Mouse (Mus musculus): ENCODE data around the gene Vsx1. TPM values are rescaled to one million over a fixed set of nuclear protein-coding genes. Genes with fewer than 3 reads are reported as not detected.

Vsx1 gene
- polyA plus RNA-seq, 1 experiment from 2014 or later: not detected

- Histone ChIP-seq H3K27me3 (ENCODE audit: control insufficient read depth, insufficient read depth, low read depth, low read length) (peaks cover 37% of the 10 kb centered on the region), H3K4me2 (ENCODE audit: low read depth, low read length) (no peak overlapping the region), H3K4me1 (ENCODE audit: control insufficient read depth, low read depth, low read length) (peaks cover 2% of the 10 kb centered on the region; the same call in 1 of the 2 replicates), H3K9me3 (replicated peaks; ENCODE audit: control insufficient read depth, low read length) (no peaks in the 10 kb centered on the region), H3K4me3 (ENCODE audit: low read depth, low read length) (no peak overlapping the region), H3K36me3 (ENCODE audit: control insufficient read depth, insufficient read depth) (no peaks in the 10 kb centered on the region), H3K27ac (ENCODE audit: low read length) (no peak overlapping the region), H3K9ac (ENCODE audit: low read depth, low read length) (no peak overlapping the region)
- ATAC-seq (ENCODE audit: low read depth): no peak
- WGBS (ENCODE audit: insufficient replicate concordance): 72% methylated on average over 9 of the region's 9 CpGs
Observed at GRCm38 (mm10) chr2:150685389-150685788, 3.8 kb downstream of the Vsx1 start.

- H3K4me2 ChIP-seq (ENCODE audit: low read depth, low read length): no peak overlapping the region
- H3K36me3 ChIP-seq (ENCODE audit: control insufficient read depth, insufficient read depth): no peaks in the 10 kb centered on the region
- WGBS (ENCODE audit: insufficient replicate concordance): 81% methylated on average over 12 of the region's 12 CpGs
- ATAC-seq (ENCODE audit: low read depth): no peak
- H3K9me3 ChIP-seq (replicated peaks; ENCODE audit: control insufficient read depth, low read length): no peaks in the 10 kb centered on the region
- no peak overlapping the region for H3K27ac ChIP-seq (ENCODE audit: low read length)
- H3K9ac ChIP-seq (ENCODE audit: low read depth, low read length): no peak overlapping the region
- no peak overlapping the region for H3K4me3 ChIP-seq (ENCODE audit: low read depth, low read length)
- H3K27me3 ChIP-seq (ENCODE audit: control insufficient read depth, insufficient read depth, low read depth, low read length): peaks cover 28% of the 10 kb centered on the region
- peaks cover 2% of the 10 kb centered on the region; the same call in 1 of the 2 replicates for H3K4me1 ChIP-seq (ENCODE audit: control insufficient read depth, low read depth, low read length)
Observed at GRCm38 (mm10) chr2:150684451-150684850, 4.7 kb downstream of the Vsx1 start.

GRCm38 (mm10) chr2:150681581-150681980, 7.6 kb downstream of the Vsx1 start:
- H3K4me1 ChIP-seq (ENCODE audit: control insufficient read depth, low read depth, low read length): peaks cover 2% of the 10 kb centered on the region; the same call in 1 of the 2 replicates
- no peak overlapping the region for H3K4me2 ChIP-seq (ENCODE audit: low read depth, low read length)
- ATAC-seq (ENCODE audit: low read depth): no peak
- 24% methylated on average over 4 of the region's 4 CpGs for WGBS (ENCODE audit: insufficient replicate concordance)
- no peak overlapping the region for H3K27ac ChIP-seq (ENCODE audit: low read length)
- no peaks in the 10 kb centered on the region for H3K36me3 ChIP-seq (ENCODE audit: control insufficient read depth, insufficient read depth)
- no peaks in the 10 kb centered on the region for H3K9me3 ChIP-seq (replicated peaks; ENCODE audit: control insufficient read depth, low read length)
- peaks cover 4% of the 10 kb centered on the region for H3K27me3 ChIP-seq (ENCODE audit: control insufficient read depth, insufficient read depth, low read depth, low read length)
- H3K9ac ChIP-seq (ENCODE audit: low read depth, low read length): no peak overlapping the region
- H3K4me3 ChIP-seq (ENCODE audit: low read depth, low read length): no peak overlapping the region

DNA sequence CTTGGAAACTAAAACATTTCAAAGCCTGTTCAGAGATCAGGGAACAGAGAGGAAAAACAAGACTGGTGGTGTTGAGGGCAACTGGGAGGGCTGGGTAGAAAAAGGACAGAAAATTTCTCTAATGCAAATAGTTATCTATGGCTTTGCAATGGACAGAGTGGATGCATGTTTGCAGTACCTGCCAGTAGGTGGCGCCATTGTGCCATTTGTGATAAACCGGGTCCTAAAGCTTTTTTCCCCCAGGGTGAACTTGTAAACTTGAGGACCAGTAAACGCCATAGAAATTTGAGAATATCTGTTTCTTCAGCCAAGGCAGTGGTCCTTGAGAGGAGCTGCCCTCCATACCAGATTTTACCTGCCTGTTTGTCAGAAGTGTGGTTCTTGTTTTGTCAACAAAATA, 10.8 kb downstream of the Vsx1 start:
- H3K4me1 ChIP-seq (ENCODE audit: control insufficient read depth, low read depth, low read length): peaks cover 2% of the 10 kb centered on the region
- WGBS (ENCODE audit: insufficient replicate concordance): 0% methylated on average over 3 of the region's 3 CpGs
- H3K27me3 ChIP-seq (ENCODE audit: control insufficient read depth, insufficient read depth, low read depth, low read length): no peaks in the 10 kb centered on the region; the same call in 1 of the 2 replicates

DNA sequence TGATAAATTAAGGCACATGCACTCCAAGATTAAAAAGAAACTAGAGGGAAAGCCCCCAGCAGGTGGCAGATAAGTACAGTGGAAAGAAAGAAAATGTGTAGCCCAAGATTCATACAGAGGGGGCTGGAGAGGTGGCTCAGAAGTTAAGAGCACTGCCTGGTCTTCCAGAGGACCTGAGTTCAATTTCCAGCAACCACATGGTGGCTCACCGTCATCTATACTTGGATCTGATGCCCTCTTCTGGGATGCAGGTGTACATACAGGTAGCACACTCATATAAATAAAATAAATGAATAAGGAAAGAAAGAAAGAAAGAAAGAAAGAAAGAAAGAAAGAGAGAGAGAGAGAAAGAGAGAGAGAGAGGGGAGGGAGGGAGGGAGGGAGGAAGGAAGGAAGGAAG, 13.6 kb downstream of the Vsx1 start:
- Histone ChIP-seq H3K4me1 (ENCODE audit: control insufficient read depth, low read depth, low read length) (peaks cover 3% of the 10 kb centered on the region), H3K4me2 (ENCODE audit: low read depth, low read length) (no peak overlapping the region), H3K4me3 (ENCODE audit: low read depth, low read length) (no peak overlapping the region), H3K9me3 (replicated peaks; ENCODE audit: control insufficient read depth, low read length) (no peaks in the 10 kb centered on the region), H3K27me3 (ENCODE audit: control insufficient read depth, insufficient read depth, low read depth, low read length) (no peaks in the 10 kb centered on the region; the same call in 1 of the 2 replicates), H3K9ac (ENCODE audit: low read depth, low read length) (no peak overlapping the region), H3K36me3 (ENCODE audit: control insufficient read depth, insufficient read depth) (no peaks in the 10 kb centered on the region), H3K27ac (ENCODE audit: low read length) (no peak overlapping the region)
- ATAC-seq (ENCODE audit: low read depth): no peak
- WGBS (ENCODE audit: insufficient replicate concordance): 29% methylated on average over 1 of the region's 1 CpGs

More for the DNA sequence above, 10.8 kb downstream of the Vsx1 start:
- no peak overlapping the region for H3K4me3 ChIP-seq (ENCODE audit: low read depth, low read length)
- H3K4me2 ChIP-seq (ENCODE audit: low read depth, low read length): no peak overlapping the region
- no peak overlapping the region for H3K27ac ChIP-seq (ENCODE audit: low read length)
- no peak overlapping the region for H3K9ac ChIP-seq (ENCODE audit: low read depth, low read length)
- no peaks in the 10 kb centered on the region for H3K36me3 ChIP-seq (ENCODE audit: control insufficient read depth, insufficient read depth)
- ATAC-seq (ENCODE audit: low read depth): no peak
- H3K9me3 ChIP-seq (replicated peaks; ENCODE audit: control insufficient read depth, low read length): no peaks in the 10 kb centered on the region

DNA sequence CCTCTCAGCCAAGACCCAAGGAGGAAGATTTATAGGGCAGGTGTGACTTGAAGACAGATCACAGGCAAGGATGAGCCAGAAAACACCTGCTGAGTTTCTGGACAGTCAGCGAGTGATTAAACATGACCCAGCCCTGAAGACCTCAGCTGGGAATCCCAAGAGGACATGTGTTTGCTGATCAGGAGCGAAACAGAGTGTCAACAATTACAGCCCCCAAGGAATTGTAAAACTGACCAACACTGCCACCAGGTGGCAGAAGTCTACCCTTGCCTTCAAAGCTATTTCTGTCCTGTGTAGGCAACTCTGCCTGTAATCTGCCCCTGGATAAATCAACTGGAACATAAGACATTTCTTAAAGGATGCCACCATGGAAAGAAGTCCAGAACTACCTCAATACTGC, 14.3 kb downstream of the Vsx1 start:
- Histone ChIP-seq H3K9me3 (replicated peaks; ENCODE audit: control insufficient read depth, low read length) (no peaks in the 10 kb centered on the region), H3K4me1 (ENCODE audit: control insufficient read depth, low read depth, low read length) (peaks cover 6% of the 10 kb centered on the region), H3K27ac (ENCODE audit: low read length) (peak overlapping the region; percentile 5; the same call in 1 of the 2 replicates), H3K27me3 (ENCODE audit: control insufficient read depth, insufficient read depth, low read depth, low read length) (no peaks in the 10 kb centered on the region; the same call in 1 of the 2 replicates), H3K9ac (ENCODE audit: low read depth, low read length) (no peak overlapping the region), H3K36me3 (ENCODE audit: control insufficient read depth, insufficient read depth) (no peaks in the 10 kb centered on the region), H3K4me2 (ENCODE audit: low read depth, low read length) (no peak overlapping the region), H3K4me3 (ENCODE audit: low read depth, low read length) (no peak overlapping the region)
- peak; percentile 54 for ATAC-seq (ENCODE audit: low read depth)
- WGBS (ENCODE audit: insufficient replicate concordance): 2% methylated on average over 2 of the region's 2 CpGs

DNA sequence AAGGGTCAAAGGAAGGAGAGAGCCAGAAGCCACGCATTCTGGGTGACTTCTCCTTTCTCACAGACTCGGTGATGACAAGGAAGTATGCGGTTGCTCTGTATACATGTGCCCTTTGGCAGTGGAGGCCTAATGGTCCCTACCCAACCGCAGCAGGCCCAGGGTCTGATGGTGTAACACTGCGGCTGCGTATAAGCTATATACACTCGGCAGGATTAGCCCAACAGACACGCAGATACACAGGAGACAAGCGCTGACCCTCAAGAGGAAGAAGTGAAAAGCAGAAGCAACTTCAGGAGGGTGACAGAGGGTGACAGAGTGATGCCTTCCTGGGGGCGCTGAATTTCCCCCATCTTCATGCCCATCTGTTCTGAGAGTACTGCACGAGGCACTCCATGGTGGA, 15.2 kb downstream of the Vsx1 start:
- peak; percentile 56 for ATAC-seq (ENCODE audit: low read depth)
- Histone ChIP-seq H3K9me3 (replicated peaks; ENCODE audit: control insufficient read depth, low read length) (no peaks in the 10 kb centered on the region), H3K36me3 (ENCODE audit: control insufficient read depth, insufficient read depth) (no peaks in the 10 kb centered on the region), H3K4me2 (ENCODE audit: low read depth, low read length) (no peak overlapping the region), H3K4me3 (ENCODE audit: low read depth, low read length) (no peak overlapping the region), H3K27ac (ENCODE audit: low read length) (no peak overlapping the region; the same call in 1 of the 2 replicates), H3K9ac (ENCODE audit: low read depth, low read length) (no peak overlapping the region), H3K27me3 (ENCODE audit: control insufficient read depth, insufficient read depth, low read depth, low read length) (no peaks in the 10 kb centered on the region; the same call in 1 of the 2 replicates), H3K4me1 (ENCODE audit: control insufficient read depth, low read depth, low read length) (peaks cover 15% of the 10 kb centered on the region)
- 32% methylated on average over 11 of the region's 11 CpGs for WGBS (ENCODE audit: insufficient replicate concordance)

- no peak overlapping the region for H3K9ac ChIP-seq (ENCODE audit: low read depth, low read length)
- 54% methylated on average over 8 of the region's 8 CpGs for WGBS (ENCODE audit: insufficient replicate concordance)
- H3K4me2 ChIP-seq (ENCODE audit: low read depth, low read length): no peak overlapping the region
- H3K36me3 ChIP-seq (ENCODE audit: control insufficient read depth, insufficient read depth): no peaks in the 10 kb centered on the region
- peaks cover 30% of the 10 kb centered on the region for H3K4me1 ChIP-seq (ENCODE audit: control insufficient read depth, low read depth, low read length)
- no peaks in the 10 kb centered on the region for H3K9me3 ChIP-seq (replicated peaks; ENCODE audit: control insufficient read depth, low read length)
- H3K4me3 ChIP-seq (ENCODE audit: low read depth, low read length): no peak overlapping the region
- H3K27me3 ChIP-seq (ENCODE audit: control insufficient read depth, insufficient read depth, low read depth, low read length): no peaks in the 10 kb centered on the region
- H3K27ac ChIP-seq (ENCODE audit: low read length): no peak overlapping the region
- no peak for ATAC-seq (ENCODE audit: low read depth)
Observed at GRCm38 (mm10) chr2:150671609-150672290, 17.4 kb downstream of the Vsx1 start.

- H3K9ac ChIP-seq (ENCODE audit: low read depth, low read length): no peak overlapping the region
Observed at GRCm38 (mm10) chr2:150670926-150671325, 18.2 kb downstream of the Vsx1 start.

More at GRCm38 (mm10) chr2:150670926-150671325, 18.2 kb downstream of the Vsx1 start:
- Histone ChIP-seq H3K4me2 (ENCODE audit: low read depth, low read length) (no peak overlapping the region), H3K27ac (ENCODE audit: low read length) (no peak overlapping the region), H3K27me3 (ENCODE audit: control insufficient read depth, insufficient read depth, low read depth, low read length) (no peaks in the 10 kb centered on the region), H3K4me3 (ENCODE audit: low read depth, low read length) (no peak overlapping the region), H3K4me1 (ENCODE audit: control insufficient read depth, low read depth, low read length) (peaks cover 37% of the 10 kb centered on the region), H3K36me3 (ENCODE audit: control insufficient read depth, insufficient read depth) (no peaks in the 10 kb centered on the region), H3K9me3 (replicated peaks; ENCODE audit: control insufficient read depth, low read length) (no peaks in the 10 kb centered on the region)
- WGBS (ENCODE audit: insufficient replicate concordance): 82% methylated on average over 1 of the region's 1 CpGs
- no peak for ATAC-seq (ENCODE audit: low read depth)

Data from liver, embryonic 16.5 days (tissue).